Mouse (Mus musculus) liver, postnatal 0 days (tissue): ENCODE data around the gene Frmpd2.

Experiments
- CTCF ChIP-seq: sonication (generic); IDR thresholded peaks from 2 replicates; pipeline ENCODE4 v1.5.1; 2016; ENCODE audit warnings: antibody characterized with exemption, low read depth
- EP300 ChIP-seq: IDR thresholded peaks from 2 replicates; pipeline ENCODE4 v1.6.1; 2016; ENCODE audit warnings: antibody characterized with exemption, low read depth, mild to moderate bottlenecking

GRCm38 (mm10) chr14:33424124-33424523, 47.4 kb upstream of the Frmpd2 start:
- TF ChIP-seq CTCF (no peak), EP300 (no peak)
